Mouse (Mus musculus): ENCODE data around the gene Timm9.

DNA sequence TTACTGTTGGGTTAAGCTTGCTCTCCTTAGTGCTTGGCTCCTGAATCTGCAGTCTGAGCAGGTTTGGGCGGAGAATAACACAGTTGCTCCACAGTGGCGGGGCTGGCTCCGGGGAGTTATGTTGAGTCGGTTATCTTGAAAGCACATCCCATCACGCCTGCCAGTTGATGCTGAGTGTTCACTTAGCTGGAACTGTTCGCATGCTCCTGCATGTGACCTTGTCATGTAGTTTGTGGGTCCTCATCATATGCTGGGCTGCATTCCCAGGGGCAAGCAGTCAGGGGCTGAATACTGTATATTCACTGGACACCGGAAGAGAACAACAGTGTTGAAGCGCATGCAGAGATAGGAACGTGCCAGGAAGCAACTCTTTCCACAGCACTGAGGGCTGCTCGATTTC is 23.4 kb downstream of the Timm9 start:
- TF ChIP-seq CTCF (IDR thresholded peaks at IDR 0.05; ENCODE audit: control insufficient read depth, insufficient read depth, low read length) (no peak), POLR2A (IDR thresholded peaks at IDR 0.05; ENCODE audit: borderline replicate concordance, control insufficient read depth, low read depth, low read length) (no peak)

Data from bone marrow, adult 2 months (tissue).